Mouse (Mus musculus) embryonic facial prominence, embryonic 15.5 days (tissue): ENCODE measurements at regions not wholly inside any gene's neighbourhood (a gene's known extent, or its start where the extent isn't known, plus 50 kb on each side); places are given as distances from the start of the nearest gene placed in this dataset.

Source experiments
- ATAC-seq: fragments of 200-750 bp; cut with Nextera tagmentation; 2 replicates; pipeline ENCODE4 v1.8.0; 2017; ENCODE audit warnings: low read depth, moderate TSS enrichment; ENCODE audit not compliant: insufficient number of reproducible peaks, low FRiP score, low TSS enrichment
- H3K27ac ChIP-seq: fragments of 300-500 bp; sonication (generic); replicated peaks from 2 replicates; pipeline ENCODE4 v1.5.1; 2015; ENCODE audit warnings: mild to moderate bottlenecking, inconsistent platforms
- H3K27me3 ChIP-seq: fragments of 300-500 bp; sonication (generic); 2 replicates; pipeline ENCODE4 v1.6.1; 2015; ENCODE audit warnings: inconsistent platforms
- H3K36me3 ChIP-seq: fragments of 300-500 bp; sonication (generic); 2 replicates; pipeline ENCODE4 v1.6.1; 2015; ENCODE audit warnings: mild to moderate bottlenecking, inconsistent platforms
- H3K4me1 ChIP-seq: fragments of 300-500 bp; sonication (generic); 2 replicates; pipeline ENCODE4 v1.6.1; 2015; ENCODE audit warnings: inconsistent platforms
- H3K4me2 ChIP-seq: fragments of 300-500 bp; sonication (generic); replicated peaks from 2 replicates; pipeline ENCODE4 v1.6.1; 2015; ENCODE audit warnings: mild to moderate bottlenecking, inconsistent platforms
- H3K4me3 ChIP-seq: fragments of 300-500 bp; sonication (generic); replicated peaks from 2 replicates; pipeline ENCODE4 v1.5.1; 2015; ENCODE audit warnings: mild to moderate bottlenecking, inconsistent platforms
- H3K9ac ChIP-seq: fragments of 300-500 bp; sonication (generic); 2 replicates; pipeline ENCODE4 v1.6.1; 2015; ENCODE audit warnings: inconsistent platforms
- H3K9me3 ChIP-seq: fragments of 300-500 bp; sonication (generic); replicated peaks from 2 replicates; pipeline ENCODE4 v1.6.1; 2016; ENCODE audit warnings: inconsistent platforms
- WGBS: fragments of 180-500 bp; shearing (Covaris S2); methylation state at CpG from one replicate; pipeline ENCODE4 v1.1.7; 2015; 5-methylcytosine and 5-hydroxymethylcytosine counted together

DNA sequence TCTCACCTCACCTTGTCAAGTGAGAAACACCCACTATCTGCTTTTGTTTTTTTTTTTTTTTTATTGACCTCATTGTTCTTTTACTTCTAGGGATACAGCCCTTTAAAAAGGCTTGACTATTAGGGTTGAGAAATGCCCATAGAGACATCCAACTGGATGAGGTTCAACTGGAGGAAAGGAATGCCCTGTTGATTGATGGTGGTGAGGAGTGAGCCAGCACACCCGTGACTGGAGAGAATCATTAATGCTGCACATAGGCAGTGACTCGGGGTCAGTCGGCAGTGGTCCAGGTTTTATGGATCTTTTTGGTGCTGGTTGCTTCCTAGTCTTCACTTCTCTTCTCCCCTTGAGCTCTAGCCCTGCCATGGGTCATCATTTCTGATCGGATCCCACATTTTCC lies 82.9 kb upstream of the Cryz start:
- no peak overlapping the region for H3K9ac ChIP-seq
- H3K4me1 ChIP-seq = no peaks in the 10 kb centered on the region
- H3K36me3 ChIP-seq = no peaks in the 10 kb centered on the region
- no peaks in the 10 kb centered on the region for H3K9me3 ChIP-seq
- no peak for ATAC-seq
- 73% methylated on average over 4 of the region's 4 CpGs for WGBS
- no peak overlapping the region for H3K27ac ChIP-seq
- H3K4me2 ChIP-seq = no peak overlapping the region
- no peak overlapping the region for H3K4me3 ChIP-seq
- no peaks in the 10 kb centered on the region for H3K27me3 ChIP-seq

DNA sequence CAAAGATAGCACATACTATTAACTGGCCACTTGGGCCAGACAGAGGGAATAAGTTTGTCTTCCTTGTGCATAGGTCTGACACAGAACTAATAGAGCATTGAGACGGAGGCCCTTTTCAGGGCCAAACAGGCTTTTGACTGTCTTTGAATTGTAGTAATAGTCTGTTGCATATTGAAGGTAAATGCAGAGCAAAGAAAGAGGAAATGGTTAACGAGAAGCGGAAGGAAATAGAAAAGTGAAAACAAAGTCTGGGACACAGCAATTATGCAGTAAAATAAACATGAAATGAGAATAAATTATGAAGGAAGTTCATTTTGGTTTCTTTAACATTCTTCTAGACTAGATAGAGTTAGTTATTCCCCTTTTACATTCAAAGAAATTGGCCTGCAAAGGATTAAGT lies 86.4 kb upstream of the Cryz start:
- Histone ChIP-seq H3K4me3 (no peak overlapping the region), H3K9me3 (no peaks in the 10 kb centered on the region), H3K27ac (no peak overlapping the region), H3K9ac (no peak overlapping the region), H3K4me2 (no peak overlapping the region), H3K27me3 (no peaks in the 10 kb centered on the region; the same call in 1 of the 2 replicates), H3K36me3 (no peaks in the 10 kb centered on the region), H3K4me1 (no peaks in the 10 kb centered on the region)
- ATAC-seq = no peak
- 65% methylated on average over 3 of the region's 3 CpGs for WGBS

DNA sequence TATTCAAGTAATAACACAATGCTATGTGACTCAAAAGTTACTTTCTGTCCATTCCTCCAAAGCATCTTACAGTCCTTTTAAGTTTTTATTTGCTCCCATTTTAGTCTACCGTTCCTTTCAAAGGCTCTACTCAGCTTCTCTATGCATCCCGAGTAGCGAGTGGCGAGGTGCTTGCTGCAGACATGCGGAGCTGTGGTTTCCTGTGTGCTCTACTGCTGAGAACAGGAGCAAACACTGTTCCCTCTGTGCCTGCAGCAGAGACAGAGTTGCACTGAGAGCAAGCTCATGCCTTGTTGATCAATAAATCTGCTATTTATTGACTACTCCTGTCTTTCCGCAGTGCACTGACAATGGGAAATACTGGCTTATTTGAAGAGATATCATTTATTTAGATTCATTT lies 87.1 kb upstream of the Cryz start:
- no peak overlapping the region for H3K4me3 ChIP-seq
- WGBS = 65% methylated on average over 6 of the region's 6 CpGs
- no peak for ATAC-seq

DNA sequence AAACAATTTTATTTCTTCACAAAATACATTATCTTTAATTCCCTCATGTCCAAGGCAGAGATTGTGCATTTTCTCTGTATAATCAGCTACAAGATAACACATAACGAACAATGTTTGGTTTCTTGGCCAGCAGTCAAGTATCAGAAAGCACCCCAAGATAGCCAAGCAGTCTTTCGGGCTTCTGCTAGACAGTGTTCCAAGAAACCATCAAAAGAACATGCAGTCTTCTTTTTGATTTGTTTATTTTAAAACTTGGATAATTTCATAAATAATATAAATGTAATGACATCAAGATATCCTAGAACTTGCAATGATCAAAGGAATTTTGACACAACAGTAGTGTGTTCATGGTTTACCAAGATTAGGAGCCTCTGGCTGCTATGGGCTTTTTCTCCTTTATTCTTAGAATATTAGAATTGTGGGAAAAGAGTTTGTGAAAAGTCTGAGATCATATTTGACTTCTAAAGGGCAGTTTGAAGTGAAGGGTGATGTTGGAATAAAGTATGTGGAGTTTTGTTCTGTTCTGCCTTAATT lies 103.1 kb upstream of the Cryz start:
- no peaks in the 10 kb centered on the region for H3K27me3 ChIP-seq
- no peaks in the 10 kb centered on the region for H3K9me3 ChIP-seq
- no peak overlapping the region for H3K4me2 ChIP-seq
- 73% methylated on average over 2 of the region's 2 CpGs for whole genome bisulfite sequencing
- H3K4me3 ChIP-seq = no peak overlapping the region
- H3K9ac ChIP-seq = no peak overlapping the region
- no peak for ATAC-seq
- no peak overlapping the region for H3K27ac ChIP-seq
- no peaks in the 10 kb centered on the region for H3K4me1 ChIP-seq
- H3K36me3 ChIP-seq = no peaks in the 10 kb centered on the region

More for the DNA sequence above, 87.1 kb upstream of the Cryz start:
- Histone ChIP-seq H3K27me3 (no peaks in the 10 kb centered on the region; the same call in 1 of the 2 replicates), H3K4me1 (no peaks in the 10 kb centered on the region), H3K4me2 (no peak overlapping the region), H3K9ac (no peak overlapping the region), H3K9me3 (no peaks in the 10 kb centered on the region), H3K27ac (no peak overlapping the region), H3K36me3 (no peaks in the 10 kb centered on the region)

DNA sequence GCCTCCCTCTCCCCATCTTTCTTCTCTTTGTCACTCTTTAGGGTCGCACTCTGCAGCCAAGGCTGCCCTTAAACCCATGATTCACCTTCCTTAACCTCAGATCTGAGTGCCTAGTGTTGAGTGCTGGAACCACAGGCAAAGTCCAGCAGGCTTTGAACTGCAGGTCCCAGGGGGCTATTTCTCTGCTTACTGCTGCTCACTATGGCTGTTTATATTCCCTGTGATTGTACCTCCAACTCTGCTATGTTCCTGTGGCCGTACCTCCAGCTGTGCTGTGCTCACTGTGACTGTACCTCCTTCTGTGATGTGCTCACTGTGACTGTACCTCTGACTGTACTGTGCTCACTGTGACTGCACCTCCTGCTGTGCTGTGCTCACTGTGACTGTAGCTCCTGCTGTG lies 124.1 kb upstream of the Cryz start:
- no peaks in the 10 kb centered on the region for H3K4me1 ChIP-seq
- H3K9me3 ChIP-seq = no peaks in the 10 kb centered on the region
- H3K27ac ChIP-seq = no peak overlapping the region
- H3K9ac ChIP-seq = no peak overlapping the region
- H3K36me3 ChIP-seq = no peaks in the 10 kb centered on the region
- 78% methylated on average over 2 of the region's 2 CpGs for WGBS
- no peaks in the 10 kb centered on the region for H3K27me3 ChIP-seq
- no peak for ATAC-seq
- no peak overlapping the region for H3K4me3 ChIP-seq
- no peak overlapping the region for H3K4me2 ChIP-seq

DNA sequence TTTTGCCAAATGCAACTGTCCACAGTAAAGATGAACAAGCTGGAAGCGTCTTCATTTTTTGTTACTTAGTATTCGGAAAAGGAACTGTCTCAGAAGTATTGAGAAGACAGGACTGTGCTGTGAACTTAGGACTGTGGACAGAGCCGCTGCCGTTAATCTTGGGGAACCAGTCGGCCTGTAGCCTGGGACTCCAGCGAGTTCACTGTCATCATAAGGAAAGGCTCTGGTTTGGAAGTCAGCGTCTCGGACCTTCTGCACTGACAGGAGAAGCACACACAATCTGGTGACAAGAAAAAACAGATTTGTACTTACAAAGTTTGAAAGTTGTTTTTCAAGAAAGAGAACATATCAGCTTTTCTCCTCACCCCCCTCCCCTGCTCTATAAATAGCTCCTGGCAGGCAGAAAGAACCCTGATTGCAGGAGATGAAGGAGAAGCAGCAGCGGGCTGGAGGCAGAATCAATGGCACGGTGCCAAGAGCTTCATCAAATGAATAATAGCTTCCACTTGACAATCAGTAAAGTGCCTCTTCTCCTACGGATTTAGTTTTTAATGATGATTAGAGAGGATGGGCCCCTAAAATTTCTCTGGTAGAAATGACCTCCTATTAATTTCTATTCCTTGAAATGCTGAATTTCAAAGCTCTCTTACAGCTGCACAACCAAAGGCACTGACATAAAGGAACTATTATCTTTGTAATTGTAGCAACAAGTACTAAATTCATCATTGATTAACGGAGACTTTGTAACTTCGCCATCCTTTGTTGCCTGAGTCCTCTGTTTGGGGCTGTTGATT lies 128.7 kb upstream of the Cryz start:
- no peak for ATAC-seq
- Histone ChIP-seq H3K4me1 (no peaks in the 10 kb centered on the region), H3K36me3 (no peaks in the 10 kb centered on the region), H3K4me3 (no peak overlapping the region), H3K27me3 (no peaks in the 10 kb centered on the region), H3K9ac (no peak overlapping the region), H3K27ac (no peak overlapping the region), H3K4me2 (0 out of 2 replicates have a peak overlapping the region, but pooled peaks have one; percentile 8), H3K9me3 (no peaks in the 10 kb centered on the region)
- WGBS = 22% methylated on average over 13 of the region's 13 CpGs

DNA sequence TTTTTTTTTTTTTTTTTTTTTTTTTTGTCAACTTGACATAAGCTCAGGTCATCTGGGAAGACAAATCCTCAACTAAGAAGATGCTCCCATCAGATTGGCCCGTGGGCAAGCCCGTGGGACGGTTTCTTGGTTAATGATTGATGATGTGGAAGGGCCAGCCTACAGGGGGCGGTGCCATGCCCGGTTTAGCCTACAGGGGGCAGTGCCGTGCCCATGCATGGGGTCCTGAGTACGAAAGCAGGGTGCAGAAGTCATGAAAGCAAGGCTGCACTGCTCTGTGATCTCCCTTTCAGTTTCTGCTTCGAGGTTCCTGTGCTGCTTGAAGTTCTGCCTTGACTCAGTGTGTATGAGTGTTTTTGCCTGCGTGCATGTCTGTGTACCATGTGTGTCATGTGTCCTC lies 127.7 kb upstream of the Lhx8 start:
- ATAC-seq = no peak

DNA sequence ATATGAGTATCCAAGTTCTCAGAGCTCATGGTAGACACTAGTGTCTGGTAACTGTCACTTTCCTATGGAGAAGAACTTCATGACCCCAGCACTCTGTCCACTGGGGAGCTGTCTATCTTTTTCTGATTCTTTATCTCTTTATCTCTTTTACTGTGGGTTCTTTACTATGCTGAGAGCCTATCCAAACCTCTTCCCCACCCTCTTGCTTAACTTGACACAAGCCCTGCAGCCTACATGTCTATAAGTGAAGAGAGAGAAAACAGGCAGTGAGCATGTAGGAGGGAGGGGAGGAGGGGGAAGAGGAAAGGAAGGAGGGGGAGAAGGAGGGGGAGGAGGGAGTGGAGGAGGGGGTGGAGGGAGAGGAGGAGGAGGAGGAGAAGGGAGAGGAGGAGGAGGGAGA lies 122.6 kb upstream of the Lhx8 start:
- H3K4me2 ChIP-seq = no peak overlapping the region
- no peak overlapping the region for H3K4me3 ChIP-seq
- H3K9me3 ChIP-seq = no peaks in the 10 kb centered on the region
- H3K27me3 ChIP-seq = no peaks in the 10 kb centered on the region
- no peak overlapping the region for H3K27ac ChIP-seq
- H3K9ac ChIP-seq = no peak overlapping the region
- ATAC-seq = no peak
- H3K4me1 ChIP-seq = no peaks in the 10 kb centered on the region
- H3K36me3 ChIP-seq = no peaks in the 10 kb centered on the region

More for the DNA sequence above, 127.7 kb upstream of the Lhx8 start:
- Histone ChIP-seq H3K9ac (no peak overlapping the region), H3K9me3 (no peaks in the 10 kb centered on the region), H3K4me1 (no peaks in the 10 kb centered on the region), H3K4me2 (no peak overlapping the region), H3K27ac (no peak overlapping the region), H3K4me3 (no peak overlapping the region), H3K36me3 (no peaks in the 10 kb centered on the region), H3K27me3 (no peaks in the 10 kb centered on the region)
- WGBS = 79% methylated on average over 9 of the region's 9 CpGs

DNA sequence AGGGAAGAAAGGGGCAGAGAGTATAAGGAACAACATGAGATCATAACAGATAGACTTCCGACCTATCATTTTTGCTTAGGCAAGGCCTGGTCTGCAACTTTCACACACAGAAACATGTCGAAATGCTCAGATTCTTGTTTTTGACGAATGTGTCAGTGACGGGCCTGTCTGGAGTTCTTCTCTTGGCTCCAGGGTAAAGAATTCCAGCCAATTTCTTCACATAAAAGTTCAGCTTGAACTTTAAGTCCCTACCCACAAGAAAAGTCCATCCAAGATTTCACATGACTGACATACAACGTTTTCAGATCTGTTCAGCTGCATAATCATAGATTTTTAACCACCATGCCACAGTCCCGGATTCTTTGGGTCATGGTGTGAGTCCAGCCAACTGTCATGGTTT lies 122.1 kb upstream of the Lhx8 start:
- Histone ChIP-seq H3K4me1 (no peaks in the 10 kb centered on the region), H3K27ac (no peak overlapping the region), H3K9ac (no peak overlapping the region), H3K27me3 (no peaks in the 10 kb centered on the region), H3K36me3 (no peaks in the 10 kb centered on the region), H3K4me2 (no peak overlapping the region), H3K9me3 (no peaks in the 10 kb centered on the region), H3K4me3 (no peak overlapping the region)
- 44% methylated on average over 6 of the region's 6 CpGs for WGBS
- peak; percentile 29; the same call in 1 of the 2 replicates for ATAC-seq

DNA sequence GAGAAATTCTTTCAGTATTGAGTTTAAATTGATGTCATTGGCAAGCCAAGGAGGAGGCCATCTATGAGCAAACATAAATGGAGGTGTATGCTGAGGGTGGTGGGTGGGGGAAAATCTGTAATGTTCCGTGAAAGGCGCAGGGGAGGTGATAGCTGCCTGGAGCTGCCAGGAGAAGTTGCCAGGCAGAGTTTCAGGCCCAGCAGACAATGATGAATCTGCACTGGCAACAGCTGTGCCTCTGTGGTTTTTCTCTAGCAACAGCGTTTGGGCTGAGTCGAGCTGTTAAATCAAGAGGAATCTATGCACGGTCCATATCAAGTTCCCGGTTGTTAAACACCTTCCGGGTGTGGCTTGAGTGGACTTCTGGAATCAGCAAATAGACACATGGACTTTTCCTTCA lies 120.7 kb upstream of the Lhx8 start:
- Histone ChIP-seq H3K36me3 (no peaks in the 10 kb centered on the region), H3K4me1 (no peaks in the 10 kb centered on the region), H3K4me2 (no peak overlapping the region), H3K9me3 (no peaks in the 10 kb centered on the region), H3K4me3 (no peak overlapping the region), H3K9ac (no peak overlapping the region), H3K27ac (no peak overlapping the region), H3K27me3 (no peaks in the 10 kb centered on the region)
- ATAC-seq = no peak
- WGBS = 45% methylated on average over 7 of the region's 7 CpGs

DNA sequence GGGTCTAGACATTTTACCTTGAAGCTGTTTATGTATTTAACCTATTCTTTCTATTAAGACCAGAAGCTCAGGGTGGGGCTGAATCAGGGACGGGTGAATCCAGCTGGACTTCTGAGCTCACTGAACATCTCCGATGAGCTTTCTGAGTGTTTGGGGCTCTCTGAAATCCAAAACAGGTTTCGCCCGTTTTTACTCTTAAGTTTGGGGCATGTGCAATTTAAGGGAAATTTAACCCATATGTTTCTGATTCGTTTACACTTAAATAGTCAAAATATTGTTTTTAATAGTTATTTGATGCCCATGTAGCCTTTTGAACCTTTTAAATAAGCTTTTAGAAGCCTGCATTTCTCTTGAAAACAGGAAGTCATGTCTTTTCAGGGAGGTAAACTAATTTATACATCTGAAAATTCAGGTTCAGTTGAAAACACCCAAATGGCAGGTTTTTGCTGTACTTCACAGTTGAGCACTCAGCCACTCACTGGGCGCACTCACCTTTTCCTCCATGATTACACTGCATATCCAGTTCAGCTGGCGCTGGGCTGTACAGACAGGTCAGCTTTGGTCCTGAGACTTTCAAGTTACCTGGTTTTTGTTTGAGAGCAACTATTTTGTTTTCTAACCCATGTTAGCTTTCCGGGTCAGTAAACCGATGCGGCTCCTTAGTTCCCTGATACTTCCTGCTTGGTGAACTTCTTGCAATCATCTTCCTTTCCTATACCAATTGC lies 113.1 kb upstream of the Lhx8 start:
- 34% methylated on average over 10 of the region's 10 CpGs for WGBS
- Histone ChIP-seq H3K36me3 (no peaks in the 10 kb centered on the region), H3K27me3 (no peaks in the 10 kb centered on the region), H3K9me3 (no peaks in the 10 kb centered on the region), H3K4me3 (no peak overlapping the region), H3K9ac (no peak overlapping the region), H3K4me2 (no peak overlapping the region), H3K4me1 (peaks cover 3% of the 10 kb centered on the region), H3K27ac (no peak overlapping the region)
- no peak for ATAC-seq
